Mouse (Mus musculus): ENCODE results near the gene Cenpt. TPM values are rescaled to one million over a fixed set of nuclear protein-coding genes. Genes with fewer than 3 reads are reported as not detected.
"Not testable (repeated sequence)": the region's sequence is repeated elsewhere in the genome, so short reads cannot be mapped to it uniquely, and the experiment has no call there.

The Cenpt gene
- polyA plus RNA-seq, 2 experiments from 2014 or later, result 14.1 to 23.3 TPM

DNA sequence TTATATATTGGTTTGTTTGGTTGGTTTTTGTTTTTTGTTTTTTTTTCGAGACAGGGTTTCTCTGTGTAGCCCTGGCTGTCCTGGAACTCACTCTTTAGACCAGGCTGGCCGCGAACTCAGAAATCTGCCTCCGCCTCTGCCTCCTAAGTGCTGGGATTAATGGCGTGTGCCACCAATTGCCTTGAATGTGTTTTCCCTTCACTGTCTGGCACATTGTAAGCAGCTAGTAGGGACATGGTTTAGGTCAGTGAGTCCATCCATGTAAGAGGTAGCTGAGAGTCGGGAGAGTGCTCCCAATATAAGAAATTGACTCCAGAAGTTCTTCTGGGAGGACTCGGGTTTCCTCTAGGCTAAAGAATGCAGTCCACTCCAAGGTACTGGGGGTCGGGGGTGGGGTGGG is 1.2 kb upstream of the Cenpt start:
- ATAC-seq, result no peak

DNA sequence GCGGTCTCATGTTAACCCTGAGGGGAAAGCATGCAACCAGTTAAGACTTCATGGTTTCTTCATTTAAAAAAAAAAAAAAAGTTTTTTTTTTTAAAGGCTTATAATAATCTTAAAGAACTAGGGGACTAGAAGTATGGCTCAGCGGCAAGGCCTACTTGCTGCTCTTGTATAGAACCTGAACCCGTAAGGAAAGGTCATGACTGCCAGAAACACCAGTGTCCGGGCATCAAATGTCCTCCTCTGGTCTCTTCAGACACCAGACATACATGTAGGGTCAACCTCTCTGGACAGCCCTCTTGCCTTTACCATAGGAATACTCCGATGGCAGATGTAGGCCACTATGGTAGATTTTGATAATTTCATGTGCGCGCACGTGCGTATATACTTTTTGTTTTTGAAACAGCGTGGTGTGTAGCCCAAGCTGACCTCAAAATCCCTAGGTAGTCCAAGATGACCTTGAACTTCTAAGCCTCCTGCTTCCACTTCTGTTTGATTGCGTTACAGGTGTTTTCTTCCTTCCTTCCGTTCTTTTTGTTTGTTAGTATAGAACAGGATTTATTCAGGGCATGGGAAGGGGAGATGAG is 840 bp downstream of the Cenpt start:
- ATAC-seq, result no peak

DNA sequence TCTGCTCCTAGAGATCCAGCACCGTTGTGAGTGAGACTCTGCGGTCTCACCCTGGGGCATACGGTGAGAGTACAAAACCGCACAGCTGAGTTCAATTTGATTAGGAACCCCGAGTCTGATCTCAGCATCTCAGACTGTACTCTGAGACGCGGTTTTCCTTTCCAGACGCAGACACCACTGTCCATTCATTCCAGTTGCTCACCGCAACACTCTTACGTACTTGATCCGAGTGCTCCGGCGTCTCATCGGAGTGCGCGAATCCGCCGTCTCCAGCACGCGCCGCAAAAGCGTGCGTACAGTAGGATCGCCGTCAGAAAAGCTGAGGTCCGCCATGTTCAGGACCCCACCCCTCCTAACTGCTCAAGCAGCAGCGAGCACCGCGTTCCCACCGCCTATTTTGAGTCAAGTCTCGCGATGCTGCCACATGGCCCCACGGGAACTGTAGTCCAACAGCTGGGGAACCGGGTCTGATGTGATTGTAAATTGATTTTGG is 1.4 kb downstream of the Cenpt start:
- ATAC-seq, result peak; percentile 72

DNA sequence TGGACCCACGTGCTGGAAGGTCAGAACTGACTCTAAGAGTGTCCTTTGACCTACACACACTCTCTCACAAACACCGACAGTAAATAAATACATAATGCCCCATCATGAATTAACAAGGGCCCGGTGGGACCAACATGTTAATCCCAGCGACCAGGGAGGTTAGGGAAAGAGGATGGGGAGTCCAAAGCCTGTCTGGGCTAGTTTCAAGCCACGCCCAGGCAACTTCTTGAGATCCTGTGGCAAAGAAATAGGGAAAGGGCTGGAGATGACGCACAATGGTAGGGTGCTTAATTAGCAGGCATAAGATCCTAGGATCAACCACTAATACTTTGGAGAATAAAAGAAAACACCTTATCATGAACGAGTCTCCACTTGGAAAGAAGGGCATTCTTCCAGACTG is 2.5 kb downstream of the Cenpt start:
- no peak for ATAC-seq

DNA sequence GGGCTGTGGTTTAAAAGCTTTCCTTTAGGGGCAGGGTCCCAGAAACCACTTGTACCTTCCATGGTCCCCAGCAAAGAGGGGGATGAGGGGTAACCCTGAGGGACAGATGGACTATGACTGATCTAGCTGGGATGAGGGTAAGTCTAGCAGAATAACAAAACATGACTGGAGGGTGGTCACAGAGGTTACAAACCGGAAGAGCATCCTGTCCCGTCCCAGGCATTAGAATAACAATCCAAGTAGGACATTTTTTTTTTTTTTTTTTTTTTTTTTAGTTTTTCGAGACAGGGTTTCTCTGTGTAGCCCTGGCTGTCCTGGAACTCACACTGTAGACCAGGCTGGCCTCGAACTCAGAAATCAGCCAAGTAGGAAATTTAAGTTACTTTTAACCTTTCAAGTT is 3.1 kb downstream of the Cenpt start:
- no peak for ATAC-seq

DNA sequence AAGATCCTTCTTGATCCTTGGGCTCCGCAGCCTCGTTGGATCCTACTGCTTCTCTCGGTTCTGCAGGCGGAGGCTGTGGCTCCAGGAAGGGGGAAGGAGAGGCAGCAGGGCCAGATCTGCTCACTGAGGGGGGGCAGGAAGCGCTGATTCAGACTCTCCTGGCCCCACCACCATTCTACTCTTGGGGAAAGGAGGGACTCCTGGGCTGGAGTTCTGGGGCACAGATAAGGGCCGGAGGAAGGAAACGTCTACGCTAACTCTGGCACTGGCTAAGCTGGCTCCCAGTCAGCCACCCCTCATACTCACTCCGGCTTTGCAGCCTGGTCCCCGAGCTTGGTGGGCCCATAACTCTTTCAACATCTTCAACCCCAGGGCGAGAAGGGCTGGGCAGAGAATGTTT is 6.4 kb downstream of the Cenpt start:
- ATAC-seq, result no peak

DNA sequence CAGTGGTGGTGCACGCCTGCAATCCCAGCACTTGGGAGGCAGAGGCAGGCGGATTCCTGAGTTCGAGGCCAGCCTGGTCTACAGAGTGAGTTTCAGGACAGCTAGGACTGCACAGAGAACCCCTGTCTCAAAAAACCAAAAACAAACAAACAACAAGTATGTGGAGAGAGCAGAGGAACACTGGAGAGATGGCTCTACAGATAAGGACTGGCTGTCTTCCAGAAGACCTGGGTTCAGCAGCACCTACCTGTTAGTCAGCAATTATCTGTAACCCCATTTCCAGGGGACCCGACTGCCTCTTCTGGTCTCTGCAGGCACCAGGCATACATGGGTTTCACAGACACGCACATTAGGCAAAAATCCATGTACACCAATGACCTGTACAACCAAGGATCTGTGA is 13.9 kb downstream of the Cenpt start:
- ATAC-seq, result no peak

DNA sequence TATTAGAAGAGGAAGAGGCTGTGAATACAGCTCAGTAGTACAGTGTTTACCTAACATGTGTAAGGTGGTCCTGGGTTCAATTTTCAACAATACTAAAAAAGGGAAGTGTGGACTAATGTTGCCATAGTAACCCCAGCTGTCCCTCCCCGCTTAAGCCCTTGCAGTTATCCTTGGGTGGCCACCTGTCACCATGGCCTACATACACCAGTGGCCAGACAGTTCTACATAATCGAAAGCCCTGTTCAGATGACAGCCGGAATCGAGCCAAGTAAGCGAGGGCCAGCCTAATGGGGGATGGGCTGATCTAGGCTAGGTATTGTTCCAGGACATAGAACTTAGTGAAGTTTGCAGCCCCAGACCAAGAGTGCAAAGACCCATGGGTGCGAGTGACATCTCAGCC is 16.1 kb downstream of the Cenpt start:
- no peak for ATAC-seq

DNA sequence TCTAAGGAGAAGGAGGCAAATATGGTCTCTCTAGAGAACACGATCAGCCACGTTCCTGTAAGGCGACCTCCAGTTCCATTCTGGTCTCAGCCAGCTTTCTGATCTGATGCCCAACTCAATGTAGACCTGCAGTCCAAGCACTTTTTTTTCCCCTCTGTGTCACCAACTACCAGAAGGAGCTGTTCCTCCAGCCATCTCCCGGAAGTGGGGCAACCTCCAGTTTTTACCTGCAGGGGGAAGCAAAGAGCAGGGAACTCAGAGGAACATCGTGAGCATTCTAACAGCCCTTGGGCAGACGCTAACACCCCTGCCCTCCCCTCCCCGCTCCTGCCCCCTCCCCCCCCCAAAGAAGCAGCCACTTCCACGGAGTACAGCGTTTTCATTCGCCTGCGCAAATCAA is 17.8 kb downstream of the Cenpt start:
- peak; percentile 93 for ATAC-seq

DNA sequence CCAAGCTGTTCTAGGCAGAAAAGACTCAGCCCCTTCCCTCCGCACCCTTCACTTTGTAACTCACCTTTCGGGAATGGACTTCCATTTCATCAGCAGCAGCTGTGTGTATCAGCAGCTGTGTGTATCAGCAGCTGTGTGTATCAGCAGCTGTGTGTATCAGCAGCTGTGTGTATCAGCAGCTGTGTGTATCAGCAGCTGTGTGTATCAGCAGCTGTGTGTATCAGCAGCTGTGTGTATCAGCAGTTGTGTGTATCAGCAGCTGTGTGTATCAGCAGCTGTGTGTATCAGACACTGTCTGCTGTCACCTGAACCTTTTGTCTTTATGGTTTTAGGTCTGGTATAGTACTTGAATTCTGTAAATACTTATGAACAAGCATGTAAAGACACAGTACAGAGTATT is 19.3 kb downstream of the Cenpt start:
- ATAC-seq, result not testable (repeated sequence)

DNA sequence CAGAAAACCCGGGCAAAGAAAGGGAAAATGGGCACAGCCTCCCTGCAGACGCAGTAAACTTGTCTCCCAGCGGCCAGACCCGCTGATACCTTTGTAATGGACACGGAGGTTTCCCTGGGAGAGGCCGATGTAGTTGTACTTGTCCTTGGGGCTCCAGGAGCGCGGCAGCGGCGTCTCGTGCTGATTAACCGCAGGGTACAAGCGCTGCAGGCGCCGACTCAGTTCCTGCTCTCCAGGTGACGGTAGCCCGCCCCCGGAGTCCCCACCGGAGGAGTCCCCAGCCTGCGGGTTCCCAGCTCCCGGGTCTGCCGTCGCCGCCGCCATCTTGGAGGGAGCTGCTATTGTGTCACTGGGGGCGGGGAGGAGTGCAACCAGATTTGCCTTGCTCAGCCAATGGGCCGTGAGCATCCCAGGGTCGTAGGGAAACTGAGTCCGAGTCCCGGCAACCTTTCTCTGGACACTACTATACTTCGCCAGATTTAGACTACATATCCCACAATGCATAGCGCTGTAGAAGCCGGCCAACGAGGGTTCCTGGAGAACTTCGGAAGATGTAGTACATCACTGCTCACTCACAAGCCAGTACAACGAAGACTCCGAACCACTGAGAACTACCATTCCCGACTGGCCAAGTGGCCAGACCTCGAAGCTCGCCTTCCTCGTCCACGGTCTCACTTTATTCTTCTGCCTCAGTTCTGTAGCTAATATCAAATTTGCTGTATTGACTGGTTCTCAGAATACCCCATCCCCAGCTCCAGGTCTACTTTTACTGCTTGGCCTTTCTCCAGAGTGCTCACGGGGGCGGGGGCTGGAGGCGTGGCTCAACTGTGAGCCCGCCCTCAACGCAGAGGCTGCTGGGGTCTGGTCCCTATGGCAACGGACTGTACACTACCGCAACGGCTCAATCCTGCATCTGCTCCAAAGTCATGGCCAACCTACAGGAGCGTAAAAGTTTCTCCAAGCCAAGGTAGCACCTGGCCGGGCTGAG is 25.9 kb downstream of the Cenpt start, which contains the start of the genes Ranbp10 and Tsnaxip1:
Ranbp10 (minus strand) TSS at position 490 of the 988 bp plus-strand sequence.
Tsnaxip1 (plus strand) TSS at position 871 of the 988 bp plus-strand sequence.
- peak; percentile 90 for ATAC-seq

DNA sequence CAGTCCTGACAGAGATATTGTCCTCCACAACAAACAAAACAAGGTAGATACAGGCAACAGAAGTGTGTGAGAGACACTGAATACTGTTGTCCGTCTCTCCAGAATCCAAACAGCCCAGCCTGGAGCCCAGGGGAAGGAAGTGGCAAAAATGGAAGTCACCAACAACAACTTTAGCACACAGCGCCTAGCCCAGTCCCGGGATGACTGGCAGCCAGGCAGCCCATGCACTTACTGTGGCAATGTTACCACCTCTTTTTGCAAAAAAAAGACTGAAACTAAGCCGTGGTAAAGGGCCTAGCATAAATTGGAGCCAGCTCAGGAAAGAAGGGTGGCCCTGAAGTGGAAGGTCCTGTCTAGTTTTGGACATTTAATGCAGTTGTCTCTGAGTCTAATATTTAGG is 26.7 kb downstream of the Cenpt start:
- no peak for ATAC-seq

DNA sequence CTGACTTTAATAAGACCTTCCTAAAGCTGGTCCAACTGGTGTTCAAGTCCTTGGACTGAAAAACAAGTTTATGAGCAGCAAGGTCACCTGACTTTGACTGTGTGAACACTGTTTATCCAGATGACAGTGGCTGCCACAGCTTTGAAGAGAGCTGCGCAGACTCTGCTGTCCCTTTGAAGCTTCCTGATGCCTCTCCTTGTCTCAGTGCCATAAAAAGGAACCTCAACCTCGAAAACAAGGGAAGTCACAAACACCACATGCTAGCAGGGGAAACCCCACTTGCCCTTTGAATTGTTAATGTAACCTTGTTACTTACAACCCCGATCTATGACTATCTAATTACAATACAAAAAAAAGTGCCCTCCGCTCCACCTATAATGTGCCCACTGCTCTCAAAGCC is 27.6 kb downstream of the Cenpt start:
- ATAC-seq, result no peak

DNA sequence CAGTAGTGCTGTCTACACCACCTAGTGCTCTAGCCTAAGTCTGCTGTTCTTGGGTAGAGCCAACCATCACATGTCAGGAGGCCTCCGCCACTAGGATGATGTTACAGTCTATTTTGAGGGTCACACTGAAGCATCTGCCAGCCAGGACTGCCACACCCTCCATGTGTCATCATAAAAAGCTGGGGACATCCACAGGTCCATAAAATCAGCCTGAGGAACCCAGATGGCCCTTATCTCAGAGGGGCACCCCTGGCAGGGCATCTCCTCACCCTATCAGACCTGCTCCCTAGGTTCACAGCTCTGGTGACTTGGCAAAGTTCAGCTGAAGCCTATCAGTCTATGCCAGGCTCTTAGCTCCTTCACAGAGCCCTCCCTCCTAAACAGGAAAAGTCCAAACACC is 32.2 kb downstream of the Cenpt start:
- no peak for ATAC-seq

DNA sequence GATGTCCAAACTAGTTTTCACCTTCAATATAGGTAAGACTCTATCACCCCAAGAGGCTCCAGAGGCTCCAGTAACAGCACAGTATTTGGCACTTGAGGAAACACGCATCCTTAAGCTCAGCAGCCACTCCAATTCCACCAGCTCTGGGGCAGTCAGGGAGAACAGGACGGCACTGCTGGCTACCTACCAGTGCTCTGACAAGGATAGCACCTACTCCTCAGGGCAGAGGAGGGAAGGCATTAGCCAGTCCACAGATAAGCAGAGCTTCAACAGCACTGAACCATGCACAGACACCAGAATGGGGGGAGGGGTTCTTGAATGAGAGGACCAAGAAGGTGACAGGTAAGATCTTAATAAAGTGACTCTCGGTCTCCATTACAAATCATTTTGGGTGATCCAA is 33.4 kb downstream of the Cenpt start:
- ATAC-seq, result no peak

DNA sequence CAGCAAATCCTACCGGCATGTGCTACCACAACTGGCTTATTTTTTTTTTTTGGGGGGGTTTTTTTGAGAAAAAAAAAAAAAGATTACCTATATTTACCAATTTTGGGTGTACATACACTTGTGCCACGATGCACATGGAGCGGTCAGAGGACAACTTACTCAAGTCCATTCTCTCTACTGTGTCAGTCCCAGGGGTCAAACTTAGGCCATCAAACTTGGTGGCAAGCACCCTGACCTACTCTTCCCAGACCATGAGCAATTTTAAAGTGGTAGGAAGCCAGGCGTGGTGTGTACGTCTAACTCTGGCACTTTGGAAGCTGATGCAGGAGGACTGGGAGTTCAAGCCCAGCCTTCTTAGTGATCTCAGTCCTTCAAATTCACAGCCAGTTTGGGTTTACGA is 39.8 kb downstream of the Cenpt start:
- ATAC-seq, result no peak

DNA sequence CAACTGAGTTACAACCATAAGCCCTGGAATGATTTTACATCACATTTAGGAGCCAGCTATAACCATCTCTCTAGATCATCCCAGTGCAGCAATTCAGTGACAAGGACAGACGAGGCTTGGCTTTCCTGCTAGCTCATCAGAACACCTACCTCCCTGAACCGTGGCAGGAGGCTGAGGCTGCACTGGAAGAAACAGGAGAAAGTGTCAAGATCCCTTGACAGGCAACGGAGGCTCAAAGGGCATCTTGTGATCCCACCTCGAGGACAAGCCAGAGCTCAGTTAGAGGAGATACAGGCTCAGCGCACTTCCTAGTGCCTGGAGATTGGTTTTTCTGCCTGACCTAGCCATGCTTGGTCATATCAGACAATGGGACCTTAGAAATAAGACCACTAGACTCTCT is 40.6 kb downstream of the Cenpt start:
- no peak for ATAC-seq

DNA sequence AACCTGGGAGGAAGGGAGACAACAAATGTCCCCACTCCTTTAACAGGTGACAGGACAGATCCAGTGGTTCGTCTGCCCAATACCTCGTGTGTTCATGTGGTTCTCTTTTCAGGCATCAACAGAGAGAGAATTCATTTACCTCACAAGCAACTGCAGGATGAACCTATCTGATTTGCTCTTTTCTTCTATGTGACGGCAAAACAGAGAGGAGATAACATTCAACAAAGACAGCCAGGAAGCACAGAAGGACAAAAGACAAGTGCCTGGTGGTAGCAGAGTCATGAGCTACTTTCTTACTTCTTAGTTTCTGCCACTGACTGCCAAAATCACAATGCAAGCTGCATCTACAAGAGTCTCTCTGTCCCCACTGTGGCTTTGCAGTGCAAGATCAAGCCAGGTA is 41.5 kb downstream of the Cenpt start:
- ATAC-seq, result peak; percentile 33

DNA sequence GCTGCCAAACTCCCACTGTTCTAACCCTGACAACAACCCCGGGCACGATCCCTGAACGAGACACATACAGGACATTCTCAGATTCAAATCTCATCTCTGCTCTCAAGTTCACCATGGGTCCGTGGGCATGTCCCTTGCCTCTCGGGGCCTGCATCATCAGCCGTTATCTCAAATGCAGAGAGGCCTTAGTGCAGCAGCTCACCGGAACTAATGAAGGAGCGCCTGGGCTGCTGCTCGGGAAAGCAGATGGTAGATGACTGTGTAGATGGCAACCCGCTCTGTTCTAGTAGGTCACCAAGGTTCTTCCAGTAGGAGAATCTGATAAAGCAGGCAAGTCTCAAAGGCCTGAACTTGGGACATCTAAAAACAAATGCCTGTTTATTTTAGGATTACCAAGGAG is 42.0 kb downstream of the Cenpt start:
- ATAC-seq, result no peak

DNA sequence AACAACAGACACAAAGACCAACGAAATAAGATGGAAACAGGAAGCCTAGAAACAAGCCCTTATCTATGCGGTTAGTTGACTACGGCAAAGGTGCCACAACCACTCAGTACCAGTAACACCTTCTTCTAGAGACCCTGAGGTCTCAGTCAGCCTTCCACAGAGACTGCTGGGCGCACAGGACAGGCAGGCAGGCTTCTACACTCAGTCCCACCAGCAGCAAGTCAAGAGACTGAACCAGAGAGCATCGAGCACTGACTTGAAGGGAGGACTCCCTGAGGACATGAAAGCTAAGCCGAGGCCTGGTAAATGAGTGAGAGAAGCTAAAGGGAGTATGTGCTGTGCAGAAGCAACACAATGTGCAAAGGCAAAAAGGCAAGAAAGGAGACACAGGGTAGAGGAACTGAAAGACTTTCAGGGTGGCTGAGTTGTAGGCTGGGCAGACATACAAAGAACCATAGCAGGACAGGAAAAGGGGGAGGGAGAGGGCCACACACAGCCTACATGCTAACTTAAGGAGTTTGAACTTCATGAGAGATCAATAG is 42.8 kb downstream of the Cenpt start:
- peak; percentile 83 for ATAC-seq

DNA sequence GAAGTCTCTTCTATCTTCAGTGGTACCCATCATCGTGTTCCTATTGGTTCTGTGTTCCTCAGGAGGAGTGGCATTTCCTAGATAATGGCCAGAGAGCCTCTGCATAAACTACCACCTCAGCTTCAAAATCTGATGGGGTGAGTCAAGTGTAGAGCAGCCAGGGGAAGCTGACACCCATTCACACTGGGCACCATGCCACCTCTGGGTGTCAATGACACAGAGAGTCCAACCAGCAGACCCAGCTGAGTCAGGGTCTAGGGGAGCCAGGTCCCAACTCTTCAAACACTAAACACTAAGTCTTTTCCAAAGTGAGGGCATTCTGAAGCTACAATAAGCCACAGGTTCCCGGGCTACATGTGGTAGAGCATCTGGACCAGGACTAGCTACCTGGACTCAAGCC is 44.6 kb downstream of the Cenpt start:
- ATAC-seq, result no peak

DNA sequence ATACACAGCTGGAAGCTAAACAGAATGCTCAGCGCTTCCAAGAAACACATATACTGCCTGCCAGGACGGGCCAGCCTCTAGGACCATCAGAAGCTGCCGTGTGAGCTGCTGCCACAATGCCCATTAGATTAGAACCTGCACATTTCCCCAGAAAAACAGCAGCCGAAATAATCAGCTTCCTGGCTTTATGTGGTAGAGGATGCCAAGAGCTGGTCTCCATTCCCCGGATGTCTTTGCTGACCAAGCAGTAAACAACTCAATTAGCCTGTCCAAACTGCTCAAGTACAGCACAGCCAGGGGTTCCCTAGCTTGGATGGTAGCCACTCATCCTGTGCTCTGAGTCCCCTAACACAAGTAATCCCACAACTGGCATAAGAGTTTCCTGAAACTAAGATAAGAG is 45.3 kb downstream of the Cenpt start:
- ATAC-seq, result no peak

DNA sequence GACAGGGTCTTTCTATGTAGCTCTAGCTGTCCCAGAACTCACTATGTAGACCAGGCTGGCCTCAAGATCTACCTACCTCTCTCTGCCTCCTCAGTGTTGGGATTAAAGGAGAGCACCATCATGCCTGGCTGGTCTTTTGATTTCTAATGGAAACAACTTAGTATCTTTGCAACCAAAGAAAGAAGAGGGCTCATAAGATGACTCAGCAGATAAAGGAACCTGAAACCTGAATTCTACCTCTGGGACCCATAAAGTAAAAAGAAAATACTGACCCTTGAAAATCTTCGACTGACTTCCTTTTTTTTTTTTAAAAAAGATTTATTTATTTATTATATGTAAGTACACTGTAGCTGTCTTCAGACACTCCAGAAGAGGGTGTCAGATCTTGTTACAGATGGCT is 47.1 kb downstream of the Cenpt start:
- ATAC-seq, result no peak

DNA sequence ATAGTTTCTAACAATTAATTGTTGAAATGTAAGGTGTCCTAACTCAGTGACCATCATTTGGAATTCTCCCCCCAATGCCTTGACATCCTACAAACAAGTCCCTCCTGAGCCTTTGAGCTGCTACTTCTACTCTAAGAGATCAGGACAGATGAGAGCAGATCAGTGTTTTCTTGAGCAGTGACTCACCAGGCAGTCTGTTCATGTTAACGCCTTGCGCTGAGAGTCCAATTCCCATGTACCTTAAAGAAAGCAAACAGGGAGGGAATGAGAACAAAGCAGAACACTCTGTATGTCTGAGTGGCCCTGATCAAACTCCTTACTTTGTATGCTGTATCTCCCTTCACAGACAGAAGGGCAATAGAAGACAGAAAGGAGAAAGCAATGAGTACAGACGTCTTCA is 47.7 kb downstream of the Cenpt start:
- ATAC-seq, result no peak
